Mouse (Mus musculus) kidney, embryonic 15.5 days (tissue): ENCODE results near the gene Tmsb10. TPM values are rescaled to one million over a fixed set of nuclear protein-coding genes. Genes with fewer than 3 reads are reported as not detected.
A peak's percentile ranks its signal among the peaks of the same experiment; 100 is the strongest.

Experiments
- ATAC-seq: fragments of 200-750 bp; cut with Nextera tagmentation; replicated peaks from 2 replicates; pipeline ENCODE4 v1.8.0; 2017; ENCODE audit warnings: moderate TSS enrichment; ENCODE audit not compliant: low FRiP score
- H3K27ac ChIP-seq: fragments of 300-500 bp; sonication (generic); 2 replicates; pipeline ENCODE4 v1.5.1; 2015; ENCODE audit warnings: mild to moderate bottlenecking, inconsistent platforms
- H3K27me3 ChIP-seq: fragments of 300-500 bp; sonication (generic); 2 replicates; pipeline ENCODE4 v1.6.1; 2015; ENCODE audit warnings: inconsistent platforms
- H3K36me3 ChIP-seq: fragments of 300-500 bp; sonication (generic); 2 replicates; pipeline ENCODE4 v1.6.1; 2015; ENCODE audit warnings: inconsistent platforms
- H3K4me1 ChIP-seq: fragments of 300-500 bp; sonication (generic); 2 replicates; pipeline ENCODE4 v1.6.1; 2015; ENCODE audit warnings: inconsistent platforms
- H3K4me2 ChIP-seq: fragments of 300-500 bp; sonication (generic); 2 replicates; pipeline ENCODE4 v1.6.1; 2015; ENCODE audit warnings: moderate library complexity, mild to moderate bottlenecking, inconsistent platforms
- H3K4me3 ChIP-seq: fragments of 300-500 bp; sonication (generic); replicated peaks from 2 replicates; pipeline ENCODE4 v1.5.1; 2015; ENCODE audit warnings: mild to moderate bottlenecking, inconsistent platforms
- H3K9ac ChIP-seq: fragments of 300-500 bp; sonication (generic); 2 replicates; pipeline ENCODE4 v1.6.1; 2015; ENCODE audit warnings: mild to moderate bottlenecking, inconsistent platforms
- H3K9me3 ChIP-seq: fragments of 300-500 bp; sonication (generic); replicated peaks from 2 replicates; pipeline ENCODE4 v1.6.1; 2016; ENCODE audit warnings: inconsistent platforms
- WGBS: fragments of 180-500 bp; shearing (Covaris S2); methylation state at CpG from one replicate; pipeline ENCODE4 v1.1.7; 2015; ENCODE audit warnings: mixed read lengths; 5-methylcytosine and 5-hydroxymethylcytosine counted together
- polyA plus RNA-seq: library from polyadenylated mRNA; unstranded; fragments of >200 nt; fragmentation: Nextera tagmentation; extraction: Ambion mirVana; gene quantifications from 2 replicates; pipeline ENCODE4 v1.2.1, GENCODE M21; 2015

Tmsb10 gene
- 2,212 and 2,256 TPM in 2 replicates for polyA plus RNA-seq

DNA sequence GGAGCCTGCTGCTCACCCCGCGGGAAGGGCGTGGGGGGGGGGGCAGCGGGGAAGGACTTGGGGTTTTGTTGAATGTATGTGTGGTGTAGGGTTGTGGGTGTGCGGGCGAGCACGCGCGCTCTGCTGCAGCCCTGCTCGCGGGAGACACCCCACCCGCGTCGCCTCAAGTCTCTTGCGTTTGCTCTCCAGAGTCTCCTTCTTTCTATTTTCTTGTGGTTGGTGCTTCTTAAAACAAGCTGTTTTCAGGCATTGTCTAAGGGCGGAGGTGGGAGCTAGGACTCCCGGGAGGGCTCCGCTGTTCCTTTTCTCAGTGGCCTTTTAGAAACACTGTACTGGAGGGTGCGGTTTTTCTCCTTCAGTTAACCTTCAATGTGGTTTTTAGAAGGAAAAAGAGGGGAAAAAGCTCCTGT lies at the start of gene Tmsb10:
Gene Tmsb10, minus strand, starts transcription at position 87 of the 410 bp plus-strand sequence.
- WGBS, result under 1% methylated on average over 19 of the region's 19 CpGs
- ATAC-seq, result peak; percentile 50
- Histone ChIP-seq H3K4me2 (peak within 1 kb of the TSS; percentile 63), H3K27me3 (no peaks in the 10 kb centered on the region), H3K4me1 (peaks cover 49% of the 10 kb centered on the region), H3K36me3 (no peaks in the 10 kb centered on the region), H3K27ac (peak within 1 kb of the TSS; percentile 92), H3K9ac (peak within 1 kb of the TSS; percentile 98), H3K4me3 (peak within 1 kb of the TSS; percentile 85), H3K9me3 (no peaks in the 10 kb centered on the region)

DNA sequence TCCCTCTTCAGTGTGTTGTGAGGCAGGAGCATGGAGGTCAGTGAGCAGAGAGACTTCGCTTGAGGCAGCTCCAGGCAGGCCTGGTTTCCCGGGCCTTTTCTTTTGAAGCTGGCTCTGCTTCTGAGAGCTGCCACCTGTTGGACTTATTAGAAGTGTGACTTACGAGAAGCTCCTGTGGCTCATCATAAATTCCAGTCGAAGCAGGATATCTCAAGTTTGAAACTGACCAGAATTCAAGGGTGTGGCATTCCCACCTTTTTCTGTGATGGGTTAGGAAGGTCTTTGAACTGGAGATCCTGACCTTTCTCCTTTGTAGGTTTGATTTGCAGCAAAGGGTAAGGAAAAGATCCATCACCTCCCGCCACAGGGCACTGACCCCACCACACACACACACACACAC lies 45.1 kb upstream of the Tmsb10 start:
- Histone ChIP-seq H3K27ac (no peak overlapping the region), H3K4me2 (no peak overlapping the region), H3K4me1 (peaks cover 10% of the 10 kb centered on the region; the same call in 1 of the 2 replicates), H3K4me3 (no peak overlapping the region), H3K36me3 (no peaks in the 10 kb centered on the region), H3K9me3 (no peaks in the 10 kb centered on the region), H3K27me3 (no peaks in the 10 kb centered on the region), H3K9ac (no peak overlapping the region)
- no peak for ATAC-seq
- WGBS, result 46% methylated on average over 5 of the region's 5 CpGs

DNA sequence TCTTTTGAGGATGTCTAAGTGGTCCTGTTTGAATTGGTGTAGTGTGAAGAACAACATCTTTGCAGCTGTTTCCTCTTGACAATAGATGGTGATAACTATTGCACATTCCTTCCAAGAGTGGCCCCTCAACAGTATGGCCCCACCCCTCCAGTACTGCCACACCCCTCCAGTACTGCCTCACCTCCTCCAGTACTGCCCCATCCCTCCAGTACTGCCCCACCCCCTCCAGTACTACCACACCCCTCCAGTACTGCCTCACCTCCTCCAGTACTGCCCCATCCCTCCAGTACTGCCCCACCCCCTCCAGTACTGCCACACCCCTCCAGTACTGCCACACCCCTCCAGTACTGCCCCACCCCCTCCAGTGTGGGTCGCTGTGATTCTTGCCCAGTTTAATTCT lies 43.8 kb upstream of the Tmsb10 start:
- Histone ChIP-seq H3K4me2 (no peak overlapping the region), H3K4me1 (peaks cover 10% of the 10 kb centered on the region; the same call in 1 of the 2 replicates), H3K9ac (no peak overlapping the region), H3K27ac (no peak overlapping the region), H3K36me3 (no peaks in the 10 kb centered on the region), H3K4me3 (no peak overlapping the region), H3K9me3 (no peaks in the 10 kb centered on the region), H3K27me3 (no peaks in the 10 kb centered on the region)
- ATAC-seq, result no peak
- 67% methylated on average over 1 of the region's 1 CpGs for WGBS

DNA sequence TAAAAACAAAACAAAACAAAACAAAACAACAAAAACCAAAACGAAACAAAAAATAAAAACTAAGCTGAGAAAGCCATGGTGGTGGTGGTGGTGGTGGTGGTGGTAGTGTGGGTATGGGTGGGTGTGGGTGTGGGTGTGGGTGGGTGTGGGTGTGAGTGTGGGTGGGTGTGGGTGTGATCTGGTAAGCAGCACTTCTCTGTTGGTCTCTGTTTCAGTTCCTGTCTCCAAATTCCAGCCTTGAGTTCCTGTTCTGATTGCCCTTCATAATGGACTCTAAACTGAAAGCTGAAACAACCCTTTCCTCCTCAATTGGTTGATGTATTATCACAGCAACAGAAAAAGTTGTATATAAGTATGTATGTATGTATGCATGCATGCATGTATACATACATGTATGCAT lies 40.3 kb upstream of the Tmsb10 start:
- H3K4me2 ChIP-seq, result no peak overlapping the region
- no peaks in the 10 kb centered on the region for H3K27me3 ChIP-seq
- H3K9me3 ChIP-seq, result no peaks in the 10 kb centered on the region
- H3K27ac ChIP-seq, result no peak overlapping the region
- no peak for ATAC-seq
- H3K4me1 ChIP-seq, result peaks cover 7% of the 10 kb centered on the region; the same call in 1 of the 2 replicates
- no peaks in the 10 kb centered on the region for H3K36me3 ChIP-seq
- 100% methylated on average over 1 of the region's 1 CpGs for WGBS
- no peak overlapping the region for H3K9ac ChIP-seq
- H3K4me3 ChIP-seq, result no peak overlapping the region

DNA sequence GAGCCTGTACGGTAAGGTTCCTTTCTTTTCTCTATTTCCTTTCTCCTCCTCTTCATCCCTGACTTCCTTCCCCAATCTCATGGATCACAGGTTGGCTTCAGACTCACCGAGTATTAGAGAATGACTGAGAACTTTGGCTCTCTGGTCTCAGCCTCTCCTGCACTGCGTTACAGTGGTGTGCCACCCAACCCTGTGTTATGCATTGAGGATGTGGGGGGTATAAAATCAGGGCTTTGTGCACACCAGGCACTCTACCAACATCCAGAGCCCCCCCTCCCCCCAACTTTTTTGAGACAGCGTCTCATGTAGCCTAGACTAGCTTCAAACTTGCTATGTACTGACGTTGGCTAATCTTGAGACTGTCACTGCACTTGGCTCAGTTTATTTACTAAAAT lies 35.1 kb upstream of the Tmsb10 start:
- no peak overlapping the region for H3K27ac ChIP-seq
- ATAC-seq, result no peak
- H3K9ac ChIP-seq, result no peak overlapping the region
- H3K4me2 ChIP-seq, result no peak overlapping the region
- no peaks in the 10 kb centered on the region for H3K36me3 ChIP-seq
- H3K4me1 ChIP-seq, result 0 out of 2 replicates have a peak, but pooled peaks cover 5% of the 10 kb centered on the region
- no peaks in the 10 kb centered on the region for H3K27me3 ChIP-seq
- 78% methylated on average over 5 of the region's 5 CpGs for WGBS
- H3K4me3 ChIP-seq, result no peak overlapping the region
- H3K9me3 ChIP-seq, result no peaks in the 10 kb centered on the region

GRCm38 (mm10) chr6:72993054-72993687 lies 34.6 kb upstream of the Tmsb10 start:
- H3K4me1 ChIP-seq, result 0 out of 2 replicates have a peak, but pooled peaks cover 5% of the 10 kb centered on the region
- no peaks in the 10 kb centered on the region for H3K9me3 ChIP-seq
- no peak overlapping the region for H3K4me2 ChIP-seq
- H3K9ac ChIP-seq, result no peak overlapping the region
- WGBS, result 70% methylated on average over 8 of the region's 8 CpGs
- no peak for ATAC-seq
- H3K27ac ChIP-seq, result no peak overlapping the region
- no peak overlapping the region for H3K4me3 ChIP-seq
- no peaks in the 10 kb centered on the region for H3K36me3 ChIP-seq
- no peaks in the 10 kb centered on the region for H3K27me3 ChIP-seq

GRCm38 (mm10) chr6:72990206-72990605 lies 31.7 kb upstream of the Tmsb10 start:
- Histone ChIP-seq H3K27ac (no peak overlapping the region), H3K36me3 (no peaks in the 10 kb centered on the region), H3K4me3 (no peak overlapping the region), H3K4me1 (0 out of 2 replicates have a peak, but pooled peaks cover 5% of the 10 kb centered on the region), H3K4me2 (no peak overlapping the region), H3K9me3 (no peaks in the 10 kb centered on the region), H3K27me3 (no peaks in the 10 kb centered on the region), H3K9ac (no peak overlapping the region)
- 83% methylated on average over 5 of the region's 5 CpGs for WGBS
- ATAC-seq, result no peak

DNA sequence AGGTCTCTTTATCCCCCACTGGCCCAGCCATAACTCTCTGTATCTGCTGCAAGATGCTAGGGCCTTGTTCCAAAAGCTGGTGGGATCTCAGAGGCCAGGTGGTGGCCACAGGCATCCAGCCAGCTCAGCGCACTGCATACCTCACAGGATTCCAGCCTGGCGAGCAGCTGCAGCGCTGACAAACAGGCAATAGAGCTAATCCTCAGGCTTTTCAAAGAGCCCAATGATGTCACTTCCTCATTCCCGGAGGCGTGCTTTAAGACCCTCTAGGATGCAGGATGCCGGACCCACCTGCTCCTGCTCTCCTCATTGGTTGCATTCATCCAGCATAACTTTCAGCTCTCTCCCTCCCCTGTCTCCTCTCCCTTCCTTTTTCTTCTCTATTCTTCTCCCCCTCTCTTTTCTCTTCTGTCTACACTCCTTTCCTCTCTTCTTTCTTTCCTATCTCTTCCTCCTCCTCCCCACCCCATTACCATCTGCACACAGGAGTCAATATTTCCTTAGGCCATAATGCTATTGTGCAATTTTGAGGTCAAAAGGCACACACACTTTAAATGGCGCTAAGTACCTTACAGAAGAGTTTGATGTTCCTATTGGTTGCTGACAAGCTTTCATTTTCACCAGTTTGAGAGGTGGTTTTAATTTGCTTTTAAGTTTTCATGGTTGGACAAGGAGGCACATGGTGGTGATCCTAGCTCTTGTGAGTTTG lies 30.6 kb upstream of the Tmsb10 start:
- Histone ChIP-seq H3K27me3 (no peaks in the 10 kb centered on the region), H3K36me3 (no peaks in the 10 kb centered on the region), H3K27ac (no peak overlapping the region), H3K9ac (no peak overlapping the region), H3K4me3 (no peak overlapping the region), H3K9me3 (no peaks in the 10 kb centered on the region), H3K4me2 (no peak overlapping the region), H3K4me1 (0 out of 2 replicates have a peak, but pooled peaks cover 5% of the 10 kb centered on the region)
- ATAC-seq, result 0 out of 2 replicates have a peak, but pooled peaks have one; percentile 44
- 58% methylated on average over 7 of the region's 7 CpGs for WGBS

- Histone ChIP-seq H3K4me1 (peaks cover 17% of the 10 kb centered on the region), H3K4me3 (no peak overlapping the region), H3K27me3 (no peaks in the 10 kb centered on the region), H3K36me3 (no peaks in the 10 kb centered on the region), H3K9me3 (no peaks in the 10 kb centered on the region), H3K4me2 (no peak overlapping the region), H3K27ac (no peak overlapping the region), H3K9ac (no peak overlapping the region)
- 86% methylated on average over 4 of the region's 4 CpGs for WGBS
- no peak for ATAC-seq
These were observed 24.0 kb upstream of the Tmsb10 start for GRCm38 (mm10) chr6:72982506-72982905.

- H3K4me3 ChIP-seq, result no peak overlapping the region
- H3K4me1 ChIP-seq, result peaks cover 17% of the 10 kb centered on the region
- H3K27me3 ChIP-seq, result no peaks in the 10 kb centered on the region
- H3K36me3 ChIP-seq, result no peaks in the 10 kb centered on the region
- H3K9ac ChIP-seq, result no peak overlapping the region
- H3K27ac ChIP-seq, result peak overlapping the region; percentile 84
- no peak for ATAC-seq
- no peak overlapping the region for H3K4me2 ChIP-seq
- WGBS, result 42% methylated on average over 6 of the region's 6 CpGs
- no peaks in the 10 kb centered on the region for H3K9me3 ChIP-seq
These were observed 23.3 kb upstream of the Tmsb10 start for GRCm38 (mm10) chr6:72981851-72982250.

- Histone ChIP-seq H3K4me3 (no peak overlapping the region), H3K9me3 (no peaks in the 10 kb centered on the region), H3K27ac (peak overlapping the region; percentile 84), H3K4me2 (peak overlapping the region; percentile 19), H3K9ac (no peak overlapping the region), H3K4me1 (peaks cover 17% of the 10 kb centered on the region), H3K27me3 (no peaks in the 10 kb centered on the region), H3K36me3 (no peaks in the 10 kb centered on the region)
- peak; percentile 87 for ATAC-seq
- WGBS, result 18% methylated on average over 9 of the region's 9 CpGs
These were observed 22.6 kb upstream of the Tmsb10 start for GRCm38 (mm10) chr6:72981124-72981651.

DNA sequence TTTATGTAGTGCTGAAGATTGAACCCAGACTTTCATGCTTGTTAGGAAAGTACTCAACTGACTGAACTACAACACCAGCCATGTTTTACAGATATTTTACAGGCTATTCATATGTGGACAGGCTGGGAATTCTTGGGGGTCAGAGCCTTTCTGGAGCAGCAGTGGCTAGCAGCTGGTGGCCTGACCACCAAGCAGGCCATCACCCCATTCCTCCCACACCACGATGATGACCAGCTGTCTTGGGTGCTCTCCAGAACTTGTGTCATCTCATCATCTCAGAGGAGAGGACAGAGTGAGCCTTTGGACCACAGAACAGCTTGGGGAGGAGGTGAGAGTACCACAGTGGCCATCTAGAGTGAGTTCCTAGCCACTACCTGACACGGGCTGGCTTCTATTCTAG lies 18.3 kb upstream of the Tmsb10 start:
- Histone ChIP-seq H3K27ac (no peak overlapping the region), H3K9ac (no peak overlapping the region), H3K4me2 (no peak overlapping the region), H3K4me1 (peaks cover 12% of the 10 kb centered on the region), H3K9me3 (no peaks in the 10 kb centered on the region), H3K27me3 (no peaks in the 10 kb centered on the region), H3K36me3 (no peaks in the 10 kb centered on the region), H3K4me3 (no peak overlapping the region)
- ATAC-seq, result no peak
- 86% methylated on average over 2 of the region's 2 CpGs for WGBS
